Mouse (Mus musculus) MEL (cell line): ENCODE data around the gene Map6. TPM values are rescaled to one million over a fixed set of nuclear protein-coding genes. Genes with fewer than 3 reads are reported as not detected.

ENCODE experiments used
- DNase-seq: peaks from one replicate; pipeline ENCODE4 v3.0.0; 2011; ENCODE audit warnings: low read depth, low spot score
- H3K27ac ChIP-seq: 2 replicates; pipeline ENCODE4 v1.5.1; 2012; ENCODE audit warnings: low read depth, mild to moderate bottlenecking, control low read depth, low read length, moderate library complexity; ENCODE audit not compliant: control insufficient read depth
- H3K27me3 ChIP-seq, 2 experiments: fragments of 150-350 bp in 1 of 2; sonication (generic) in 1 of 2; 2 replicates each; pipeline ENCODE4 v1.6.1; 2012; ENCODE audit warnings: low read length in 2 of 2, mild to moderate bottlenecking in 2 of 2, improper control_type of control experiment in 1 of 2, moderate library complexity in 1 of 2; ENCODE audit not compliant: insufficient read depth in 2 of 2, control insufficient read depth in 1 of 2
- H3K36me3 ChIP-seq, 2 experiments: 2 replicates each; pipeline ENCODE4 v1.6.1; 2012 to 2014; ENCODE audit warnings: low read length in 2 of 2, improper control_type of control experiment in 1 of 2, inconsistent platforms in 1 of 2, mild to moderate bottlenecking in 1 of 2; ENCODE audit not compliant: insufficient read depth in 2 of 2, control insufficient read depth in 1 of 2
- H3K4me1 ChIP-seq, 2 experiments: fragments of 150-350 bp in 1 of 2; sonication (generic) in 1 of 2; 2 replicates each; pipeline ENCODE4 v1.6.1; 2012; ENCODE audit warnings: low read length in 2 of 2, improper control_type of control experiment in 1 of 2, mild to moderate bottlenecking in 1 of 2; ENCODE audit not compliant: insufficient read depth in 2 of 2, control insufficient read depth in 1 of 2
- H3K4me3 ChIP-seq, 2 experiments: fragments of 150-350 bp in 1 of 2; sonication (generic) in 1 of 2; 2 replicates each; pipeline ENCODE4 v1.5.1; 2012; ENCODE audit warnings: low read depth in 2 of 2, low read length in 2 of 2, mild to moderate bottlenecking in 2 of 2, moderate library complexity in 2 of 2, control low read depth in 1 of 2, improper control_type of control experiment in 1 of 2; ENCODE audit not compliant: control insufficient read depth in 1 of 2, insufficient read depth in 1 of 2
- H3K79me2 ChIP-seq: 2 replicates; pipeline ENCODE4 v1.6.1; 2012; ENCODE audit warnings: mild to moderate bottlenecking, low read length, moderate library complexity; ENCODE audit not compliant: control insufficient read depth, poor library complexity, insufficient read depth
- H3K9ac ChIP-seq: 2 replicates; pipeline ENCODE4 v1.6.1; 2012; ENCODE audit warnings: low read depth, mild to moderate bottlenecking, control low read depth, low read length, moderate library complexity; ENCODE audit not compliant: control insufficient read depth, poor library complexity, severe bottlenecking
- H3K9me3 ChIP-seq: fragments of 150-350 bp; sonication (generic); replicated peaks from 2 replicates; pipeline ENCODE4 v1.6.1; 2012; ENCODE audit warnings: mild to moderate bottlenecking, low read length, improper control_type of control experiment, moderate library complexity; ENCODE audit not compliant: insufficient read depth
- BHLHE40 ChIP-seq: IDR thresholded peaks from 2 replicates; pipeline ENCODE4 v1.6.1; 2012; ENCODE audit warnings: low read depth, mild to moderate bottlenecking, inconsistent platforms, low read length, improper control_type of control experiment, borderline replicate concordance
- CHD1 ChIP-seq: IDR thresholded peaks from 2 replicates; pipeline ENCODE4 v1.6.1; 2012; ENCODE audit warnings: low read depth, mild to moderate bottlenecking, inconsistent platforms, low read length, improper control_type of control experiment
- CHD2 ChIP-seq: IDR thresholded peaks from 2 replicates; pipeline ENCODE4 v1.6.1; 2011; ENCODE audit warnings: low read length, improper control_type of control experiment
- CTCF ChIP-seq, 3 experiments: IDR thresholded peaks in 2 of 3; conservative IDR thresholded peaks in 1 of 3; 2 replicates each; pipeline ENCODE4 v1.5.1; 2011 to 2012; ENCODE audit warnings: low read length in 3 of 3, low read depth in 2 of 3, mild to moderate bottlenecking in 2 of 3, improper control_type of control experiment in 1 of 3, inconsistent platforms in 1 of 3, mixed read lengths in 1 of 3, moderate library complexity in 1 of 3; ENCODE audit not compliant: control insufficient read depth in 1 of 3, insufficient read depth in 1 of 3, poor library complexity in 1 of 3, severe bottlenecking in 1 of 3
- EP300 ChIP-seq, 2 experiments: IDR thresholded peaks; 2 replicates each; pipeline ENCODE4 v1.6.1; 2011; ENCODE audit warnings: improper control_type of control experiment in 2 of 2, low read length in 2 of 2, low read depth in 1 of 2, mild to moderate bottlenecking in 1 of 2
- GABPA ChIP-seq: IDR thresholded peaks from 2 replicates; pipeline ENCODE4 v1.6.1; 2012; ENCODE audit warnings: low read depth, mild to moderate bottlenecking, inconsistent platforms, low read length, improper control_type of control experiment, moderate library complexity
- HCFC1 ChIP-seq: IDR thresholded peaks from 2 replicates; pipeline ENCODE4 v1.6.1; 2012; ENCODE audit warnings: low read depth, mild to moderate bottlenecking, inconsistent platforms, low read length, improper control_type of control experiment, moderate library complexity
- MAFK ChIP-seq: IDR thresholded peaks from 2 replicates; pipeline ENCODE4 v1.6.1; 2011; ENCODE audit warnings: low read depth, mild to moderate bottlenecking, low read length, improper control_type of control experiment, borderline replicate concordance
- MAX ChIP-seq: IDR thresholded peaks from 2 replicates; pipeline ENCODE4 v1.6.1; 2011; ENCODE audit warnings: low read length, improper control_type of control experiment
- MXI1 ChIP-seq: IDR thresholded peaks from 2 replicates; pipeline ENCODE4 v1.6.1; 2011; ENCODE audit warnings: mild to moderate bottlenecking, low read depth, low read length, improper control_type of control experiment
- NRF1 ChIP-seq: IDR thresholded peaks from 2 replicates; pipeline ENCODE4 v1.6.1; 2014; ENCODE audit warnings: low read depth, mild to moderate bottlenecking, inconsistent platforms, low read length, improper control_type of control experiment, moderate library complexity; ENCODE audit not compliant: poor library complexity, insufficient read depth, severe bottlenecking
- POLR2A ChIP-seq, 2 experiments: IDR thresholded peaks; 2 replicates each; pipeline ENCODE4 v1.6.1; 2011 to 2012; ENCODE audit warnings: low read length in 2 of 2, mild to moderate bottlenecking in 2 of 2, control low read depth in 1 of 2, improper control_type of control experiment in 1 of 2, low read depth in 1 of 2, moderate library complexity in 1 of 2; ENCODE audit not compliant: control insufficient read depth in 1 of 2, insufficient read depth in 1 of 2, poor library complexity in 1 of 2
- POLR2AphosphoS2 ChIP-seq: IDR thresholded peaks from 2 replicates; pipeline ENCODE4 v1.6.1; 2011; ENCODE audit warnings: low read length, improper control_type of control experiment
- POLR2AphosphoS5 ChIP-seq: IDR thresholded peaks from 2 replicates; pipeline ENCODE4 v1.6.1; 2012; ENCODE audit warnings: low read depth, borderline replicate concordance, mild to moderate bottlenecking, inconsistent platforms, low read length, moderate library complexity, mixed read lengths
- RAD21 ChIP-seq: IDR thresholded peaks from 2 replicates; pipeline ENCODE4 v1.6.1; 2011; ENCODE audit warnings: mild to moderate bottlenecking, low read depth, low read length, improper control_type of control experiment
- SIN3A ChIP-seq: IDR thresholded peaks from 2 replicates; pipeline ENCODE4 v1.6.1; 2012; ENCODE audit warnings: low read length, improper control_type of control experiment, inconsistent platforms
- SMC3 ChIP-seq: IDR thresholded peaks from 2 replicates; pipeline ENCODE4 v1.6.1; 2011; ENCODE audit warnings: low read depth, low read length, improper control_type of control experiment
- TAL1 ChIP-seq: IDR thresholded peaks from 2 replicates; pipeline ENCODE4 v1.6.1; 2012; ENCODE audit warnings: mild to moderate bottlenecking, inconsistent platforms, low read length, moderate library complexity, mixed read lengths
- TCF12 ChIP-seq: IDR thresholded peaks from 2 replicates; pipeline ENCODE4 v1.6.1; 2014; ENCODE audit warnings: low read depth, mild to moderate bottlenecking, inconsistent platforms, low read length, improper control_type of control experiment, moderate library complexity
- UBTF ChIP-seq: IDR thresholded peaks from 2 replicates; pipeline ENCODE4 v1.6.1; 2012; ENCODE audit warnings: low read depth, mild to moderate bottlenecking, inconsistent platforms, low read length, improper control_type of control experiment, moderate library complexity, borderline replicate concordance; ENCODE audit not compliant: insufficient read depth
- USF1 ChIP-seq: IDR thresholded peaks from 2 replicates; pipeline ENCODE4 v1.6.1; 2014; ENCODE audit warnings: low read depth, mild to moderate bottlenecking, inconsistent platforms, low read length, improper control_type of control experiment, moderate library complexity
- ZC3H11A ChIP-seq: IDR thresholded peaks from 2 replicates; pipeline ENCODE4 v1.6.1; 2012; ENCODE audit warnings: low read depth, mild to moderate bottlenecking, inconsistent platforms, low read length, improper control_type of control experiment
- ZMIZ1 ChIP-seq: IDR thresholded peaks from 2 replicates; pipeline ENCODE4 v1.6.1; 2012; ENCODE audit warnings: low read depth, mild to moderate bottlenecking, inconsistent platforms, low read length, improper control_type of control experiment, moderate library complexity
- polyA plus RNA-seq, 2 experiments: library from polyadenylated mRNA; stranded (reverse) in 1 of 2; unstranded in 1 of 2; fragments of >175 nt in 1 of 2; fragments of >200 nt in 1 of 2; gene quantifications; 2 replicates each; pipeline versions ENCODE4 v1.2.1 to v1.2.4; 2012; ENCODE audit warnings: low replicate concordance in 2 of 2, low read depth in 1 of 2; ENCODE audit not compliant: insufficient read length in 2 of 2, insufficient read depth in 1 of 2, missing spikeins in 1 of 2
- total RNA-seq: library from RNA; depleted of rRNA; stranded (reverse); fragments of 300-350 nt; gene quantifications from 2 replicates; pipeline ENCODE4 v1.2.3, GENCODE M21; 2012

The Map6 gene
- total and polyA plus RNA-seq, 3 experiments: not detected

GRCm38 (mm10) chr7:99317475-99317874 is 50.2 kb downstream of the Map6 start:
- H3K4me3 ChIP-seq: no peak overlapping the region
- no peak overlapping the region for H3K27ac ChIP-seq
- H3K27me3 ChIP-seq: peaks cover 0 to 11% of the 10 kb centered on the region in 2 experiments; a peak in 3 of 4 replicates
- no peaks in the 10 kb centered on the region for H3K4me1 ChIP-seq
- H3K36me3 ChIP-seq: no peaks in the 10 kb centered on the region
- no peaks in the 10 kb centered on the region for H3K9me3 ChIP-seq
- H3K9ac ChIP-seq: no peak overlapping the region
- TF ChIP-seq UBTF (no peak), SIN3A (no peak), POLR2AphosphoS5 (no peak), MAFK (no peak), POLR2A (IDR thresholded peaks at IDR 0.05; ENCODE audit: control insufficient read depth in 1 of 2, insufficient read depth in 1 of 2, low read depth in 1 of 2, low read length in 2 of 2, poor library complexity in 1 of 2) (no peak), TAL1 (no peak), CHD1 (no peak), MXI1 (no peak), SMC3 (no peak), HCFC1 (no peak), MAX (no peak), ZMIZ1 (no peak), EP300 (IDR thresholded peaks at IDR 0.05; ENCODE audit: low read depth in 1 of 2, low read length in 2 of 2) (no peak), CHD2 (no peak), NRF1 (no peak), TCF12 (no peak), BHLHE40 (no peak), POLR2AphosphoS2 (no peak), ZC3H11A (no peak)
- no peaks in the 10 kb centered on the region for H3K79me2 ChIP-seq
- DNase-seq: no peak

DNA sequence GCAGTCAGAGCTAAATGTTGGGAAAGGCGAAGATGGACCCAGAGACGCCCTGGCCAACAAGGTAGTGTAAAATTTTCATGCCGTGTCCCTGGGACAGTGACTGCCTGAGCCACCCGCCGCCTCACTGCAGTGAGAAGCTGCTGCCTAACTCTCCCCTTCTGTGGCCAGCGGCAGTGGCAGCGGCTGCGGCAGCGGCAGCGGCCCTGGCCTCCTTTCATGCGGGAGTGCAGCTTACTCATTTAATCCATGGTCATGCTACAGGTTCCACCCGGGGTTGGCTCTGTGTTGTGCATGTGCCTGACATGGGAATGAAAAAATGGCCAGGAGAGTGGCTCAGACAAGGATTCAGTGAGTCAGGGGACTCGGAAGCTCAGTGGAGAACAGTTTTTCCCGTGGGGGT is 53.3 kb downstream of the Map6 start:
- no peak overlapping the region for H3K27ac ChIP-seq
- no peaks in the 10 kb centered on the region for H3K9me3 ChIP-seq
- H3K79me2 ChIP-seq: no peaks in the 10 kb centered on the region
- H3K27me3 ChIP-seq: peaks cover 9 to 25% of the 10 kb centered on the region in 2 experiments; a peak in 3 of 4 replicates
- DNase-seq: no peak
- H3K4me1 ChIP-seq: no peaks in the 10 kb centered on the region
- no peaks in the 10 kb centered on the region for H3K36me3 ChIP-seq
- no peak for TF ChIP-seq GABPA
- TF ChIP-seq USF1: no peak
- no peak for TF ChIP-seq CTCF (IDR thresholded peaks at IDR 0.05 in 2 of 3, conservative IDR thresholded peaks at IDR 0.05 in 1 of 3; ENCODE audit: control insufficient read depth in 1 of 3, insufficient read depth in 1 of 3, low read depth in 2 of 3, low read length in 3 of 3, poor library complexity in 1 of 3, severe bottlenecking in 1 of 3)
- TF ChIP-seq ZC3H11A: no peak
- TF ChIP-seq EP300 (IDR thresholded peaks at IDR 0.05; ENCODE audit: low read depth in 1 of 2, low read length in 2 of 2): no peak
- TF ChIP-seq MAX: no peak
- TF ChIP-seq RAD21: no peak
- no peak overlapping the region for H3K4me3 ChIP-seq
- no peak overlapping the region for H3K9ac ChIP-seq
